Mouse (Mus musculus): ENCODE measurements around the gene Nck1. TPM values are rescaled to one million over a fixed set of nuclear protein-coding genes. Genes with fewer than 3 reads are reported as not detected.

Nck1 gene
- polyA plus RNA-seq, 1 experiment from 2014 or later, result 63.7 TPM

DNA sequence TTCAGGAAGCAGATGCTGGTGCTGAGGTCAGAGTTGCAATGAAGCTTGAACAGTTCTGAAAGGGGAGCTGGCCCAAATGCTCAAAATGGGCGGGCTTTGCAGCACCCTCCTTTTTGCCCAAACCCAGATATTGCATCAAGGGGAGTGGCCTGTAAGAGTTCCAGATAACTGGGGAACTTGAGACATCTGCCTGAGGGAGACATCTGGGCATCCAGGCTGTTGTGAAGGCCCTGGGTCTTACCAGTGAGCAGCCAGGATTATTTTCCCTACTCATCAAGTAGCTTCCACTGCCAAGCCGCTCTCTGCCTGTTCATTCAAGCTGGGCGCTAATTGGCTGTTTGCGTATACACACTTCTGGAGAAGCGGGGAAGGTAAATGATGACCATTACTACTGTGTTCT, 59.5 kb downstream of the Nck1 start, which contains the start of gene Il20rb:
Il20rb (minus strand) TSS at position 358 of the 400 bp plus-strand sequence.
- ATAC-seq (ENCODE audit: insufficient read depth, low FRiP score, low read depth), result no peak
- H3K9me3 ChIP-seq, result no peaks in the 10 kb centered on the region
- 0 out of 2 replicates have a peak, but pooled peaks cover 8% of the 10 kb centered on the region for H3K4me1 ChIP-seq
- 81% methylated on average over 5 of the region's 5 CpGs for WGBS
- no peak within 1 kb of the TSS for H3K9ac ChIP-seq
- H3K27me3 ChIP-seq (replicated peaks), result no peaks in the 10 kb centered on the region
- H3K4me3 ChIP-seq (replicated peaks), result no peak within 1 kb of the TSS
- H3K4me2 ChIP-seq, result no peak within 1 kb of the TSS
- no peak within 1 kb of the TSS for H3K27ac ChIP-seq
- H3K36me3 ChIP-seq, result no peaks in the 10 kb centered on the region

DNA sequence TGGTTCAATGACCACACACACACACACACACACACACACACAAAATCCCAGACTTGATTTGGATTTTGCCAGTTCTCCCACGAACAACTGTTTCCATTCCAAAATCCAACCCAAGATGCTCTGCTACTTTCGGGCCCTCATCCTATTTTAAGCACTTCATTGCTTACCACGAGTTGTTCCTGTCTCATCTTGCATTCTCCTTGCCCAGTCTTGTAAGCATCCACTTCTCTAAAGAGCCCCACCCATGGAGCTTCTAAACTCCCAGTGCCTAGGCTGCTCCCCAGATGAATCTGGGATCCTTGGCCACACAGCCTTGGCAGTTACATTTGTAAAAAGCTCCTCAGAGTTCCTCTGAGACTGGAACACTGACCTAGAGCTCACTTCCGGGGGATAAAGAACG, 62.6 kb downstream of the Nck1 start:
- Histone ChIP-seq H3K4me3 (replicated peaks) (no peak overlapping the region), H3K27ac (no peak overlapping the region), H3K9me3 (no peaks in the 10 kb centered on the region), H3K4me2 (no peak overlapping the region), H3K9ac (no peak overlapping the region), H3K27me3 (replicated peaks) (no peaks in the 10 kb centered on the region), H3K36me3 (no peaks in the 10 kb centered on the region), H3K4me1 (no peaks in the 10 kb centered on the region)
- 85% methylated on average over 5 of the region's 5 CpGs for WGBS
- no peak for ATAC-seq (ENCODE audit: insufficient read depth, low FRiP score, low read depth)

DNA sequence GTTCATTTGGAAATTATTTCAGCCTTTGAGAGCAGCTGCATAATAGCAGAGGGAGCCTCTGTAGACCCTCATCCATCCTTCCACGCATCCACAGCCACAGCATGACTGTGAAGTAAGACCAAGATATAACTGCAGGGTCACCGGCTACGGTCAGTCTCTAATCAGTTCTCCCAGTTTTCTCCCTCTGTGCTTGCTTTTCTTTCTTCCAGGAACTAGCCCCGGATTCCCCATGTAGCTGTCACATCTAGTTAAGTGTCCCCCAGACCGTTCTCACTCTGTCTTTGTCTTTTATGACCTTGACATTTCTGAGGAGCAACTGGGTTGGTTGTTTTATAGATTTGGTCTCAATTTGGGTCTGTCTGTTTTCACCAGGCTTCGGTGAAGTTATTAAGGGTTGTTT, 64.3 kb downstream of the Nck1 start:
- Histone ChIP-seq H3K9ac (no peak overlapping the region), H3K4me3 (replicated peaks) (no peak overlapping the region), H3K4me2 (no peak overlapping the region), H3K9me3 (no peaks in the 10 kb centered on the region), H3K36me3 (no peaks in the 10 kb centered on the region), H3K27ac (no peak overlapping the region), H3K4me1 (no peaks in the 10 kb centered on the region), H3K27me3 (replicated peaks) (no peaks in the 10 kb centered on the region)
- no peak for ATAC-seq (ENCODE audit: insufficient read depth, low FRiP score, low read depth)
- 77% methylated on average over 6 of the region's 6 CpGs for WGBS

DNA sequence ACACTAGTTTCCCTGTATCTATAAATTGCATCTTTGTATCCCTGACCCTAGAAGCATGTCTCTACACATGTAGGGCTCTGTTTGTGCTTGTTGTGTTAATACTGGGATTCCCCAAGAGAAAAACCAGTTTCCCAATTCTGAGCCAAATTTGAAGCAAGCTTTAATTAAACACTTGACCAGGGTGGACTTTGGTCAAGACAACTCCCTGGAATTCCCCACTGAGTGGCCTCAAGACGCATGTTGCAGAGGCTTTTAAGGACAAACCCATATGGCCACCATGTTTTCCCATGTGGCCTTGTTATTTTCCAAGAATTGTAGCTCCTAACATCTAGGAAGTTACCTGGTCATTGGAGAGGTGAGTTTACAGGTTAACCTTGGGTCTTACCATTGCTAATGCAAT, 71.9 kb downstream of the Nck1 start:
- H3K27ac ChIP-seq, result no peak overlapping the region
- H3K9ac ChIP-seq, result no peak overlapping the region
- no peak for ATAC-seq (ENCODE audit: insufficient read depth, low FRiP score, low read depth)
- H3K4me3 ChIP-seq (replicated peaks), result no peak overlapping the region
- H3K4me1 ChIP-seq, result peaks cover 5% of the 10 kb centered on the region; the same call in 1 of the 2 replicates
- no peaks in the 10 kb centered on the region for H3K9me3 ChIP-seq
- no peaks in the 10 kb centered on the region for H3K36me3 ChIP-seq
- no peaks in the 10 kb centered on the region for H3K27me3 ChIP-seq (replicated peaks)
- 79% methylated on average over 1 of the region's 1 CpGs for WGBS
- no peak overlapping the region for H3K4me2 ChIP-seq

DNA sequence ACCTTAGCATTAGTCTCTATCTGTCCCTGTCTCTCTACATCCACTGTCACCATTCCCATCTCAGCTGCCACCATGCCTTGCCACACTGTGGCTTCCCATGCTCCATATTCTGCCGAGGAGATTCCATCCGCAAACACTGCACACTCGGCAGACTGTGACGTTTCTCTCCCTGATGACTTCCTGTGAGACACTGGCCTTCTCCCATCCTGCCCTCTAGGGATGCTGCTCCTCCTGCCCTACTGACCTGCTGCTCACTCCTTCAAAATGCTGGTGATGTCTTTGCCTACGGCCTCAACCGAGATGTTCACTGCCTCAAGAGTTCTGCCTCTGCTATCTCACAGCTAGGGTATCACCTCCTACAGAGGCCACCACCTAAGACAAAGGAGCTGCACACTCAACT, 72.6 kb downstream of the Nck1 start:
- ATAC-seq (ENCODE audit: insufficient read depth, low FRiP score, low read depth), result no peak
- 76% methylated on average over 6 of the region's 6 CpGs for WGBS

DNA sequence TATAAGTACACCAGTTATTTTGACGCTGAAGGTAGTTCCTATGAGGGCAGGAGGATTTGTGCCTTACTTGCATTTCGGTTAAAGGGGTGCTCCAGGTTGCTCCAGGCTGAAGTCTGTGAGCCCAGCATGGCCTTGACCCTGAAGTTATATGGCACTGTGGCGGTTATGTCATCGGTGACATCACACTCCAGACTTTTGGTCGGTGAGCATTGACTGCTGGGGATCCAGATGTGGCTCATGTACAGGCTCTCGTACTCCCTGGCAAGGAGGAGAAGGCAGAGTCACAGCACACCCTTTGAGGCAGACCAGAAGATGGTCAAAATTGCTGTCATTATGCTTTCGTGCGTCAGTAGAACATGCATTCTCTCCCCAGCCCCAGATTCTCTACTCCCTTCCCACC, 73.0 kb downstream of the Nck1 start:
- Histone ChIP-seq H3K4me1 (peaks cover 5% of the 10 kb centered on the region; the same call in 1 of the 2 replicates), H3K4me3 (replicated peaks) (no peak overlapping the region), H3K27me3 (replicated peaks) (no peaks in the 10 kb centered on the region), H3K9ac (no peak overlapping the region), H3K27ac (no peak overlapping the region), H3K4me2 (no peak overlapping the region), H3K9me3 (no peaks in the 10 kb centered on the region), H3K36me3 (no peaks in the 10 kb centered on the region)
- ATAC-seq (ENCODE audit: insufficient read depth, low FRiP score, low read depth), result no peak
- WGBS, result 90% methylated on average over 8 of the region's 8 CpGs

More for the DNA sequence above, 72.6 kb downstream of the Nck1 start:
- H3K27me3 ChIP-seq (replicated peaks), result no peaks in the 10 kb centered on the region
- H3K9me3 ChIP-seq, result no peaks in the 10 kb centered on the region
- H3K9ac ChIP-seq, result no peak overlapping the region
- H3K36me3 ChIP-seq, result no peaks in the 10 kb centered on the region
- H3K4me3 ChIP-seq (replicated peaks), result no peak overlapping the region
- no peak overlapping the region for H3K4me2 ChIP-seq
- no peak overlapping the region for H3K27ac ChIP-seq
- peaks cover 5% of the 10 kb centered on the region; the same call in 1 of the 2 replicates for H3K4me1 ChIP-seq

DNA sequence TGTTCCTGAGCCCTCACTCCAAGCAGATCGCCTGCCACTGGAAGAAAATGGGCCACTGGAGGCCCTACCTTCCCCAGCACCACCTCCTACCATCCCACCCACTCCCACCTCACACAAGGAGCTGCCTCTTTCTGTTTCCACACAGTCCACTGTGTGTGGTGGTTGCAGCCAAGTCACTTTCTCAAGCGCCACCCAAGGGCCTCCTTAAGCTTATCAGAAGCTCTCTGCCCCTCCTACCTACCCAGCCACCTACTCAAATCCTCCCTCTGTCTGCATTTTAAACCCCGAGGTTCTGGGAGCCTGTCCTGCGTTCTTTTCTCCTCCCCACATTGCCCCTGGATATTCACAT, 74.4 kb downstream of the Nck1 start:
- Histone ChIP-seq H3K27me3 (replicated peaks) (no peaks in the 10 kb centered on the region), H3K4me1 (peaks cover 5% of the 10 kb centered on the region; the same call in 1 of the 2 replicates), H3K36me3 (no peaks in the 10 kb centered on the region), H3K4me2 (no peak overlapping the region), H3K9ac (no peak overlapping the region), H3K9me3 (no peaks in the 10 kb centered on the region), H3K27ac (no peak overlapping the region), H3K4me3 (replicated peaks) (no peak overlapping the region)
- 74% methylated on average over 4 of the region's 4 CpGs for WGBS
- ATAC-seq (ENCODE audit: insufficient read depth, low FRiP score, low read depth), result no peak

DNA sequence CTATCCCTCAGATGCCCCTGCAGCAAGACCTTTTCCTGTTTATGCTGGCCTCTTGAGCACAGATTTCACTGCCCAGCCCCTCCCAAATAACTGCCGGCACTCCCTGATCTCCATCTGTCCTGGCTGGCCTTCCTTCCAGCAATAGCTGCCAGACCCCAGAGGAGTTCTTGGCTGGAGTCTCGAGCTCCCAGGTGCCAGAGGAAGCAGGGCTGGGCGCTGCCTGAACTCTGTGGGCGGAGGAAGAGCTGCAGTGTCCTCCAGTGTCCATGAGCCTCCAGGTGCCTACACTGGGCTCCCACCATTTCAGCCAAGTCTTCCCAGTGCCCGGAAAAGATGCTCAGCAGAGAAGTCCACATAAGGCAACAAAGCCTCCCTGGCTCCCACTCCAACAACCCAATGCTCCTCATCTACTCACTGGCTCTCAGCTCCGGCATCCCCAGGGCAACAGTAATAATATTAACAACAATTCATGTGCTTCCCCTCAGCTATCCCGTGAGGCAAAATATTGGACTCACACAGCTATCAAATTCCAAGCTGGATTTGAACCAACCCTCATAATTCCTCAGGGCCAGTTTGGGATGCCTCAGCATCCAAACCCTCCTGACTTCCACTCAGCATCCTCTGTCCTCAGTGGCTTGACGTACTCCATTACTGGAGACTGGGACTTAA, 74.9 kb downstream of the Nck1 start:
- peak; percentile 51; the same call in 1 of the 2 replicates for ATAC-seq (ENCODE audit: insufficient read depth, low FRiP score, low read depth)
- Histone ChIP-seq H3K4me3 (replicated peaks) (no peak overlapping the region), H3K9me3 (no peaks in the 10 kb centered on the region), H3K9ac (no peak overlapping the region), H3K4me1 (peaks cover 5% of the 10 kb centered on the region; the same call in 1 of the 2 replicates), H3K36me3 (no peaks in the 10 kb centered on the region), H3K27ac (no peak overlapping the region), H3K4me2 (no peak overlapping the region), H3K27me3 (replicated peaks) (no peaks in the 10 kb centered on the region)
- WGBS, result 50% methylated on average over 8 of the region's 8 CpGs

DNA sequence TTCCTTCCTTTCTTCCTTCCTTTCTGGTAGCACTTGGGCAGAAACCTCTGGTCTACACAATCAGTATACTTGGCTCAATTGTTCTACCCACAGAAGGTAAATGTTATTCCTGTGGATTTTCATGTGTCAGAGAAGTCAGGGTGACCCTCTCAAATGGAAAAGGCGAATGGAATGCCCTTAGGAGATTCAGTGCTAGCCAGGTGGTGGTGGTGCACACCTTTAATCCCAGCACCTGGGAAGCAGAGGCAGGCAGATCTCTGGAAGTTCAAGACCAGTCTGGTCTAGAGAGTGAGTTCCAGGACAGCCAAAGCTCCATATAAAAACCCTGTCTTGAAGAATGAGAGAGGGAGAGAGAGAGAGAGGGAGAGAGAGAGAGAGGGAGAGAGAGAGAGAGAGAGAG, 75.7 kb downstream of the Nck1 start:
- H3K4me3 ChIP-seq (replicated peaks), result no peak overlapping the region
- peaks cover 5% of the 10 kb centered on the region; the same call in 1 of the 2 replicates for H3K4me1 ChIP-seq
- WGBS, result 68% methylated on average over 1 of the region's 1 CpGs
- no peak overlapping the region for H3K9ac ChIP-seq
- no peak overlapping the region for H3K4me2 ChIP-seq
- no peaks in the 10 kb centered on the region for H3K27me3 ChIP-seq (replicated peaks)
- no peaks in the 10 kb centered on the region for H3K36me3 ChIP-seq
- H3K9me3 ChIP-seq, result no peaks in the 10 kb centered on the region
- no peak for ATAC-seq (ENCODE audit: insufficient read depth, low FRiP score, low read depth)
- no peak overlapping the region for H3K27ac ChIP-seq

DNA sequence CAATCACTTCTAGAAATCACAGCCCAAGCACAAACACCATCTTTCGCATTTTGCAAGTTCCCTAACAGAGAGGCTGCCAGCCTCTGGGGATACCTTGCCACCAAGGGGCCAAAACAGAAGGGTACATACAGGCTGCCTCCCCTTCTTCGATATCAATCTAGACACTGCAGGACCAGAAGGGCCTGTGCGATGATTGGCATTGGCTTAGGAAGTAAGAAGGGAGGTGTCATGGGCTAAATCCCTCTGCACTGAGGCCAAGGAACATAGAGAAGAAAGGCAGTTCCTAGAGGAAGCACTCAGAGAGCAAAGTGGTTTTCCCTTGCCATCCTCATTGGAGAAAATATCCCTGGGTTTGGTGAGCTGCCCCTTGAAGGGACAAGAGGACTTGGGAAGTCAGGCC, 76.3 kb downstream of the Nck1 start:
- ATAC-seq (ENCODE audit: insufficient read depth, low FRiP score, low read depth), result no peak
- H3K27me3 ChIP-seq (replicated peaks), result no peaks in the 10 kb centered on the region
- H3K9ac ChIP-seq, result no peak overlapping the region
- no peak overlapping the region for H3K27ac ChIP-seq
- no peaks in the 10 kb centered on the region for H3K36me3 ChIP-seq
- H3K4me3 ChIP-seq (replicated peaks), result no peak overlapping the region
- 91% methylated on average over 3 of the region's 3 CpGs for WGBS
- no peak overlapping the region for H3K4me2 ChIP-seq
- H3K4me1 ChIP-seq, result peaks cover 5% of the 10 kb centered on the region; the same call in 1 of the 2 replicates
- H3K9me3 ChIP-seq, result no peaks in the 10 kb centered on the region

DNA sequence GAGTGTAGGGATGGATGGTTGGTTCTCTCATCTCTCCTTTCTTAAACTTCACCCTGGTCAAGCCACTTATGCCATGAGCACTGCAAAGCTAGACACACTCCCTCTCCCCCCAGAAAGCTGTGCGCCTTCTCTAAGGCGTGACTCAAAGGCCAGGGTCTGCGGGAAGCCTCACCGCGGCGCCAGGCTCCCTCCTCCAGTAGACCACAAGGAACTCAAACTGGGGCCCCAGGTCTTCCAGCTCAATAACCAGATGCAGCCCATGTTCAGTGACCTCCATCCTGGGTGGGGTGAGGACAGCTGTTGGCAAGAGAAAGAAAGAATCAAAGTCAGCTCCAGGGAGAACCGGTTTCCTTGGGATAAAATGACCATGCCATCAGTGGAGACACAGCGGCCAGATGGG, 77.8 kb downstream of the Nck1 start:
- Histone ChIP-seq H3K4me2 (no peak overlapping the region), H3K4me3 (replicated peaks) (no peak overlapping the region), H3K9me3 (no peaks in the 10 kb centered on the region), H3K9ac (no peak overlapping the region), H3K27me3 (replicated peaks) (no peaks in the 10 kb centered on the region), H3K36me3 (no peaks in the 10 kb centered on the region), H3K27ac (no peak overlapping the region), H3K4me1 (peaks cover 5% of the 10 kb centered on the region; the same call in 1 of the 2 replicates)
- no peak for ATAC-seq (ENCODE audit: insufficient read depth, low FRiP score, low read depth)
- 98% methylated on average over 8 of the region's 8 CpGs for WGBS

DNA sequence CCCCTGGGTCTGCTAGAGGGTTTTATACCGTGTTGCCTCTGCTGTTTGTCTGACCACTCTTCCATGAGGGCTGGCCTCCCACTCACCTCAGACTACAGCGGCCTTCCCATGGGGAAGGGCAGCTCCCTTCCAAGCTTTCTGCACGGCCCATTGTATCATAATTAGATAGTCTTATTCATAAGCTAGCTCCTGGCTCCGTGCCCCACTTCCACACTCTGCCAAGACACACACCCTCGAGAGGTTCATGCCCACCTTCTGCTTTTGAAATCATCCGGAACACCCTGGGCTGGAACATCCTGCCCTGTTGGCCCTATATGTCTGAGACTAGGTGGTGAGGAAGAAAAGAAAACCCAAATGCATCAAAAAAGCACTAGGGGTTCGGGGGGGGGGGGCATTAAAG, 78.3 kb downstream of the Nck1 start:
- Histone ChIP-seq H3K4me3 (replicated peaks) (no peak overlapping the region), H3K4me2 (no peak overlapping the region), H3K27ac (no peak overlapping the region), H3K9ac (no peak overlapping the region), H3K36me3 (no peaks in the 10 kb centered on the region), H3K4me1 (peaks cover 5% of the 10 kb centered on the region; the same call in 1 of the 2 replicates), H3K27me3 (replicated peaks) (no peaks in the 10 kb centered on the region), H3K9me3 (no peaks in the 10 kb centered on the region)
- WGBS, result 76% methylated on average over 7 of the region's 7 CpGs
- ATAC-seq (ENCODE audit: insufficient read depth, low FRiP score, low read depth), result no peak
